Mouse (Mus musculus): ENCODE results near the gene Fstl3.

Gene Fstl3

GRCm38 (mm10) chr10:79814271-79814842 is 37.3 kb downstream of the Fstl3 start:
- no peak for DNase-seq (ENCODE audit: low read depth)

- DNase-seq (ENCODE audit: low read depth) = no peak
Measured at GRCm38 (mm10) chr10:79815671-79816494, 38.8 kb downstream of the Fstl3 start.

DNA sequence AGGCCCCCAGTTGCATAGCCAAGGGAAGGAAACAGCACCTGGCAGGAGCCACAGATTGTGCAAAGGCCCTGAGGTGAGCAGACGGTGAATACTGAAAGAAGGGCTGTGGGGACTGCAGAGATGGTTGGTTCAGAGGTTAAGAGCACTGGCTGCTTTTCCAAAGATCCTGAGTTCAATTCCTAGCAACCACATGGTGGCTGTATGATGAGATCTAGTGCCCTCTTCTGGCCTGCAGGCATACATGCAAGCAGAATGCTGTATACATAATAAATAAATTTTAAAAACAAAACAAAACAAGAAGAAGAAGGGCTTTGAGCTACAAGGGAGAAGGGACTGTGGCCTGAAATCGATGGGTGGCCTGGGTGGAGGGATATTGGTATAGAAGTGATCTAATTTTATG is 40.0 kb downstream of the Fstl3 start:
- no peak for DNase-seq (ENCODE audit: low read depth)

GRCm38 (mm10) chr10:79818225-79818624 is 41.2 kb downstream of the Fstl3 start:
- no peak for DNase-seq (ENCODE audit: low read depth)

DNA sequence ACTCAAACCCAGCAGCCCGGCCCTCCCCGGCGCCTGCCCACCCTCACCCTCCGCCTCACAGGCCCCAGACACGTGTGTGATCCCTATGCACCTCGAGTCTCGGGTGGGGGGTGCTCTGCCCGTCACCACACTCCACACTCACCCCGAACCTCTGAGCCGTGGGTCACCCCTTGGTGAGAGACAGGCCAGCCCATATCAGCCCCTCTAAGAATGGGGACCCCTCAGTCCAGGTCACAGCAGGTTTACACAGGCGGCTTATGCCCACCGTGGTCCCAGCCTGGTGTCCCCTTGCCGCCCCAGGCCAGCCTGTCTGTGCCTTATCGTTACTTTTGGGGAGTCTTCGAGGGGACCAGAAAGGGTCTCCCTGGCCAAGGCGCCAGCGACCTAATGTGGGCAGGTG is 42.5 kb downstream of the Fstl3 start:
- no peak for DNase-seq (ENCODE audit: low read depth)

DNA sequence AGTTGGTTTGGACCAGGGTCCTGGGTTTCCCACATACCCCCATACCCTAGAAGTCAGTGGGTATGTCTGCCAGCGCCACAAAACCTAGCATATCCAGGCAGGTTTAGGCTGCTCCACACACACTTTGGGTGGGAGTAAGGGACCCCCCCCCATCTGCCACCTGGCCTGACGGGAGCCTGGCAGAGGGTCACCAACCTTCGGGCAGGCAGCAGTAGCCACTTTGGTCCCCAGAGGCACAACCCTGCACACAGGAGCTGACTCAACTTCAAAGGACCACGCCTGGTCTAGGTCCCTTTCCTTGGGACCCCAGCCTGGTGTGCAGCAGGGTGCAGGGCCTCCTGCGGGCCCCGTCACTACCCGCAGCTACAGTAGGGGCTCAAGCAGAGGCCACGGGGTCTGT is 43.2 kb downstream of the Fstl3 start:
- no peak for DNase-seq (ENCODE audit: low read depth)

DNA sequence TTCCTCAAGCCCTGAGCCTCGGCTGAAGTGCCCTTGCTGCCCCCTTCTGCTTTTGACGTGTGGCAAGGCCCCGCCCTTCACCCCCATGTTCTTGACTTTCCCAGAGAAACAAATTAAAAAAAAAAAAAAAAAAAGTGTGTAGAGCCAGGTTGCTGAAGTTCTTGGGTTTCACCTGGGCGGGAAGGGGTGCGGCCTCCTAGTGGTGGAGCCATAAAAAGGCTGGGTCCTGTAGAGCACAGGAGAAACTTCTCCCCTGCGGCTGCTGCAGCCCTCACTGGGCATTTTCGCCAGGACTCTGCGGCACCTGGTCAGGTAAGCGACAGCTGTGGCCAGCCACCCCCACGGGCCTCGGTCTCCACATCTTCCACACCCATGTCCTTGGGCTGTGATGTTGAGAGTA is 43.7 kb downstream of the Fstl3 start, which contains the start of gene Misp:
TSS of gene Misp (plus strand) at position 208 of the 400 bp plus-strand sequence.
- DNase-seq (ENCODE audit: low read depth) = no peak

DNA sequence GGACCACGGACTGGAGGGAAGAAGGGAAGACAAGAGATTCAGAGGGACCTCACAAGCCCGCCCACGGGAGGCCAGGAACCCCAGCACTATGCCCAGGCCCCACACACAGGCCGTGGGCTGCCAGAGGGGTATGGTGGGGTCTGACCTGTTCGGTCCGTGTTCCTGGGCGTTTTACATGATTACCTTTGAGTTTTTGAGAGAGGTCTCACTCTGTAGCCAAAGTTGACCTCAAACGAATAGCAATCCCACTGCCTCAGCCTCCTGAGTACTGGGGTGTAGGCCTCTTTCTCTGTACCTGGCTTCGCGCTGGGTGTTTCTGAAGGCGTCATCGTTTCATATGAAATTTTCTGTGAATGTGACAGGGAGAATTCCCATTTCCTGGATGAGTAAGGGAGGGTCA is 44.7 kb downstream of the Fstl3 start:
- no peak for DNase-seq (ENCODE audit: low read depth)

- no peak for DNase-seq (ENCODE audit: low read depth)
Measured at GRCm38 (mm10) chr10:79822372-79822771, 45.3 kb downstream of the Fstl3 start.

GRCm38 (mm10) chr10:79823011-79823410 is 45.9 kb downstream of the Fstl3 start:
- no peak for DNase-seq (ENCODE audit: low read depth)

DNA sequence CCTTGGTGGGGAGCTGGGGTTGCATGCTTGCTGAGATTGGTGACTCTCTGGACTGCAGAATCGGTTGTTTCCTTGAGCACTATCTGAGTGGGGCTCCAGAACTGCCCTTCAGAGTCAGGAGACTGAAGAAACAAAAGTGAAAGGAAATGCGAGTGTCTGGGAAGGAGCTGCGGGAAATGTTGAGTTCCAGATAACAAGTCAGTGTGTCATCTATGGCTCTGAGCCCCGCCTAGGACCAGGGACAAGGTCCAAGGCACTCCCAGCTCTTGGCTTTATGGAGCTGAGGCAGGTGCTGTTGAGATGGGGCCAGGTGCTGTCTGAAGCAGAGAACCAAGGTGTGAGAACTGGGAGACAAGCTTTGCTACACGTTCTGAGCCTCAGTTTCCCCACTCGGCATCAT is 47.3 kb downstream of the Fstl3 start:
- no peak for DNase-seq (ENCODE audit: low read depth)

GRCm38 (mm10) chr10:79831583-79831982 is 54.5 kb downstream of the Fstl3 start:
- DNase-seq (ENCODE audit: low read depth) = no peak

Measured in c-Kit-positive CD71-positive TER-119-negative erythroid progenitor cells, embryonic 14.5 days (primary cell).